Mouse (Mus musculus) brain, embryonic 14.5 days (tissue): ENCODE data around the gene Abhd8. TPM values are rescaled to one million over a fixed set of nuclear protein-coding genes. Genes with fewer than 3 reads are reported as not detected.

Experiments
- DNase-seq: peaks from one replicate; pipeline ENCODE4 v3.0.0-alpha.2; 2011; ENCODE audit warnings: low read depth
- CTCF ChIP-seq: fragments of 200-500 bp; IDR thresholded peaks from 2 replicates; pipeline ENCODE4 v1.5.1; 2012; ENCODE audit warnings: inconsistent platforms, mild to moderate bottlenecking, moderate library complexity, borderline replicate concordance; ENCODE audit not compliant: insufficient read depth, insufficient read length; ENCODE audit errors: extremely low read depth
- POLR2A ChIP-seq: fragments of 200-500 bp; IDR thresholded peaks from 2 replicates; pipeline ENCODE4 v1.6.1; 2012; ENCODE audit warnings: mild to moderate bottlenecking, inconsistent platforms, borderline replicate concordance; ENCODE audit not compliant: poor library complexity, insufficient read depth, insufficient read length, severe bottlenecking; ENCODE audit errors: extremely low read depth
- polyA plus RNA-seq: library from polyadenylated mRNA; depleted of rRNA; stranded (reverse); fragments of >200 nt; gene quantifications from 2 replicates; pipeline ENCODE4 v1.2.3, GENCODE M21; 2012

Gene Abhd8
- polyA plus RNA-seq, 1 experiment: 168 TPM

DNA sequence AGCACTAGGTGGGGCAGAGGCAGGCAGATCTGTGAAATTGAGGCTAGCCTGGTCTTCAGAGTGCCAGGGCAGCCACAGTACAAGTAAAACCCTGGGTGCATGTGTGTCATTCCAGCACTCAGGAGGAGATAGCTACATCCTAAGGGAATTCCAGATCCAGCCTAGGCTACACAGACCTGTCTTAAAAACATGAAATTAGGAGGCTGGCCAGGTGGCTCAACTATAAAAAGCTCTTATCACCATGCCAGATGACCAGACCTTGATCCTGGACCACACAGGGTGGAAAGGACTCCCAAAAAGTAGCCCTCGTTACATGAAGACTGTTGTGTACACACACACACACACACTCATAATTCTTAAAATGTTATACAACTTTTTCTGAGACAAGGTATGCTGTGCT is 4.5 kb upstream of the Abhd8 start:
- TF ChIP-seq POLR2A (no peak), CTCF (no peak)
- DNase-seq: no peak

DNA sequence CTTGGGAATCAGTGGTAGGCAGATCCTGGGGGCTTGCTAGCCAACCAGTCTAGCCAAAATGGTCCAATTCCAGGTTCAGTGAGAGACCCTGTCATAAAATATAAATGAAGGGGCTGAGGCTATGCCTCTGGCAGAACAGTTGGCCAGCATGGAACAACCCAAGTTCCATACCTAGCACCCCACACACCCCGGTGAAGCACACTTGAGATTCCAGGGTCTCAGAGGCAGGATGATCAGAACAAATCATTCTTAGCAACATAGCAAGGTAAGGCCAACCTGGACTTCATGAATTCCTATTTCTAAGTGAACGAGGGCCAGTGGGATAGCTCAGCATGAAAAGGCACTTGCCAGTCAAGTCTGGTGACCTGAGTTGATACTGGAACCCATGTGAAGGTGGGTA is 3.7 kb upstream of the Abhd8 start:
- TF ChIP-seq POLR2A (no peak), CTCF (no peak)
- no peak for DNase-seq

DNA sequence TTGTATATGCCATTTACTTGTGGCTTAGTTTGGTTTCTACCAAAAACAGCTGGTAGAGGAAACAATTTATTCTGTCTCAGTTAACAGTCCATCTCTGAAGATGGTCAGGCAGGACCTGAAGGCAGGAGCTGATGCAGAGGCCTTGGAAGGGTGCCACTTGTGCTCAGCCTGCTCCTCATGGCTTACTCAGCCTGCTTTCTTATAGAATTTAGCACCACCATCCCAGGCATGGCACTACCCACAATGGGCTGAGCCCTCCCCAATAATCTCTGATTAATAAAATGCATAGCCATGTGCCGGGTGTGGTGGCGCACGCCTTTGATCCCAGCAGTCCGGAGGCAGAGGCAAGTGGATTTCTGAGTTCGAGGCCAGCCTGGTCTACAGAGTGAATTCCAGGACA is 2.7 kb upstream of the Abhd8 start:
- TF ChIP-seq POLR2A (no peak), CTCF (no peak)
- DNase-seq: no peak

DNA sequence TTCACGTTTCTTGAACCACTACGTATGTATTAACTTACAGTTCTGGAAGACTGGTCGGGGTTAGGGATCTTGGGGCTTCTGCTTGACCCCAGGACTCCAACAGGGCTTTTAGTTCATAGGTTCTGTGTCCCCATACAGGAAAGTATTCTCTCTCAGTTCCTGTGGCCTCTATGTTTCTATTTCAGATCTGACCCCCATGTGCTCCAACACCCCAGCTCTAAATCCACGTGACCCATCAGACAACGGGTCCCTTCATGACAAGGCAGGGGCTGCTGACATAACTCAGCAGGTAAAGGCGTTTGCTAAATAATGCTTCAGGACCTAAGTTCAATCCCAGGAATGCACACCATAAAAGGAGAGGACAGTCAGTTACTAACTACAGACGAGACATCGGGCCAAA is 2.3 kb upstream of the Abhd8 start:
- TF ChIP-seq CTCF (no peak), POLR2A (no peak)

DNA sequence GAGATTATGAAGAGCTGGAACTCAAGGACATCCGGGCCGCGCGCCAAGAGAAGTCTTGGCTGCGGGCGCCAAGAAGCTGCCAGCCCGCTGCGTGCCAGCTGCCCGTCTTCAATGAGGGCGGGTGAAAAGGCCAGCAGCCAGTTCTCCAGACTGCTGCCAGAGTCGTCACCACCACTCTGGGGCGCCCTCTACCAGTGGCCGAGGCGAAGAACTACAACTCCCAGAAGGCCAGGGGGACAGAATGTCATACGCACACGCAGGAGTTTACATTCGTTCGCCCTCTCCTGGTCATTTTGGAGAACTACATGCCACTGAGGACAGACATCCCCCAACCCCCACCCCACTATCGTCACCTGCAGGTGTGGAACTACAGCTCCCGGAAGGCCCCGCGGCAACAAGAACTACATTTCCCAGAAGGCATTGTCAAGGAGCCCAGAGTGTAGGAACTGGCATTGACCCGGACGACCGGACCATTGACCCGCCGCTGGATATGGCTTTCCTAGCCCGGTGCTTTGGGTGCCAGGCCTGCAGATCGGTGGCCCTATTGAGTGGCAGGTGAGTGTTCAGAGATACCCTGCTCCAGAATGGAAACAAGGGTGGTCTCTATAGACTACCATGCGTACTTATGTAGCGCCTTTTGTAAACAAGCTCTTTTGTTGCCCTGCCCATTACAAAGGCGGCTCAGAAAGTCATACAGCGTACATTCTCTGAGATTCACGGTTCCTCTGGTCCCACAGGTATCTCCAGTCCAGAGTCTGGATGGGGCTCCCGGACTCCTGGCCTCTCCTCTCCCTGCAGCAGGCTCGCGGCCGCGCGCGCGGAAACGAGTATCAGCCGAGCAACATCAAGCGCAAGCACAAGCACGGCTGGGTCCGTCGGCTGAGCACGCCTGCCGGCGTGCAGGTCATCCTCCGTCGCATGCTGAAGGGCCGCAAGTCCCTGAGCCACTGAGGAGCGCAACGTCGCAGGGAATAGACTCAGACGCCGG is 1.4 kb upstream of the Abhd8 start, which contains the start of gene Mrpl34:
Mrpl34 (plus strand) TSS at position 447 of the 988 bp plus-strand sequence.
- DNase-seq: peak; percentile 100
- TF ChIP-seq CTCF (peak; percentile 90), POLR2A (peak; percentile 24; the same call in 1 of the 2 replicates)

More for the DNA sequence above, 2.3 kb upstream of the Abhd8 start:
- no peak for DNase-seq

DNA sequence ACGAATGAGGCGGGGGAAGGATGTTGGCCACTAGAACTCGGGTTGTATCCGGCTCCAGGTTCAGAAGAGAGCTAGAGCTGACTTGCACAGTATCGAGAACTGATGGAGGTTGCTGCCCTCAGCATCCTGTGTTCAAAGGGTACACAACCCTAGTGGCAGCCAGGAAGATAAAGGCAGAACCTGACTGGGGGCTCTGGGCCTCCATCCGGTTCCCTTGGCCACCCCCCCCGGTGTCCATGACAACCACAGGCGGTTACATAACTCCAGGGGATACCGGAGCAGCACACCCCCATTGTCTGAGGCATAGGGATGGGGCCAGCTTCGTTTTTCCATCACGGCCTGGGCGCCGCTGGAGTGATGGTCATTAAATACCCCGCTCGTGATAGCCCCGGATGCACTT is 669 bp downstream of the Abhd8 start:
- peak; percentile 57 for DNase-seq
- no peak for TF ChIP-seq POLR2A
- no peak for TF ChIP-seq CTCF

DNA sequence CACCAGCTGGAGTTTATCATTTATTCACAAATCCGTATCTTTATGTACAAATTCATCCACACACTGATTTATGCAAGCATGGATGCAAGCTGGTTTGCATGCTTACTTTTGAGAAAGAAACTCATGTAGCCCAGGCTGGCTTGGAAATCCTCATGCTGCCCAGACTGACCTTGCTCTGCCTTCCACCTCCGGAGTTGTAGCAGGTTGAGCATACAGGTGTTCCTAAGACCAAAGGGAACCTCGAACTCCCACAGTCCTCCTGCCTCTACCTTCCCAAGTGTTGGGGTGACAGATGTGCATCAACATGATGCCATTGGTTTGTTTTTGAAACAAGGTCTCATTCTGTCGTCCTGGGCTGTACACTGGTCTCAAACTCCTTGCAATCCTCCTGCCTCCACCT is 1.3 kb downstream of the Abhd8 start:
- TF ChIP-seq CTCF (no peak), POLR2A (no peak)
- no peak for DNase-seq

DNA sequence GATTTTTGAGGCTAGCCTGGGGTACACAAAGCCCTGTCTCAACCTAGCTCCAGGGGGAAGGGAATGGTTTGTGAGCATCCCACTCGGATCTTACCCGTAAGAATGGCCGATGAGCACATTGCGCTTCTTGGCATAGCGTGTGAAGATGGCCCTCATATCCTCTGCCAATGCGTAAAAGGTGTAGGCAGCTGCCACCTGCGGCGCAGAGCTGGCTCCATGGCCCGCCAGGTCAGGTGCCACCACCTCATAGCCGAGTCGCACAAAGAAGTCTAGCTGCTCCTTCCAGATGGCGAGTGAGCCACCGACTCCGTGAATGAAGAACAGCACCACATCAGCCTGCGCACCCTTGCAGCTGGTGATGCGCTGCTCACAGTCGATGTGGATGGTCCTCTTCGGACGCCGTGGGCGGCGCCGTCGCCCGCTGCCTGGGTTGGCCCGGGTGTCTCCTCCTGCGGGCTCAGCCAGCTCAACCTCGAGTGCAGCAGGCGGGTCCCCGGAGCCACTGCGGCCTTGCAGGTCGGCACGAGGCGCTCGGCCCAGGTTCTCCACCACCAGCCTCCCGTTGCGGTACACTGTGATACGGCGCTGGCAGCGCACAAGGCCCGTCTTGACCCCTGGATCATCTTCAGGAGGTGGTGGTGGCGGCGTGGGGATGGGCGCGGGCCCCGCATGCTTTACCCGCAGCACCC is 2.2 kb downstream of the Abhd8 start:
- TF ChIP-seq POLR2A (no peak), CTCF (no peak)
- DNase-seq: no peak

DNA sequence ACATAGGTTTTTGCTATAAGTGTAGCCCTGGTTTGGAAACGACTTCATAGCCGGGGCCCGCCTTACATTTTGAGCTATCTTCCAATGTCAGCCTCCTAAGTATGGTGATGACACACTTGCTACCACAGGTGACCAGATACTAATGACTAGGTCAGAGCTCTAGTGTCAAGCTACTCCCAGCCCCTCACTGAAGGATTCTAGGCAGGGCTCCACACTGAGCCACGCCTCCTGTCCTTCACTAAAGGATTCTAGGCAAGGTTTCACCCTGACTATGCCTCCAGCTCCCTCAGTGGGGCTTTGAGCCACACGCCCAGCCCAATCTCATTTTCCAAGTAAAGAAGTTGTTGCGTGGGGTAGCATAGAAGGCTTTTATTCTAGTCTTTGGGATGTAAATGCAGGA is 2.7 kb downstream of the Abhd8 start:
- no peak for TF ChIP-seq POLR2A
- TF ChIP-seq CTCF: no peak
- no peak for DNase-seq

DNA sequence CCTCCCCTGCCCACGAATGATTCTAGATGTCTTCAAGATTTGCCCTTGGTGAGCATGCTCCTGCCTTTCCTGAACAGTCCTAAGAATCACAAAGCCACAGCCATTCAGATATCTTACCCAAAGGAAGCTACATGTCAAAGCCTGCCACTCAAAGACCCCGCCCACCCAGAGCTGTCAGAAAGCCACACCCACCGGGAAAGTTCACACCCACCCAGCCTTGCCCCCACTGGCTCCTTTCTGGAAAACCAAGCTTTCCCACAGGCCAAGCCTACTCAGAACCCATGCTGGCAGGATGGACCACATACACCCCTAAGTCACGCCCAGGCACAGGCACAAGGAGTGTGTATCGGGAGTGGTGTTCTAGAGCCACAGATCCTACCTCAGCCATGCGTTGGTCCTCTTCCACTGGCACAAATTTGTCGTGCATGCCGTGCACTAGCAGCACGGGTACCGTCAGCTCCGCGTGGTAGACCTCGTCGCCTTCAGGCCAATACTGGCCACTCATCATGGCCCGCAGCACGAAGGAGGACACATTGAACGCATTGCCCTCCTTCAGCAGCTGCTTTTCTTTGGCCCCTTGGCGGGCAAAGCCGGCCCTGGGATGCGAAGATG is 5.7 kb downstream of the Abhd8 start:
- no peak for TF ChIP-seq CTCF
- no peak for TF ChIP-seq POLR2A
- no peak for DNase-seq

DNA sequence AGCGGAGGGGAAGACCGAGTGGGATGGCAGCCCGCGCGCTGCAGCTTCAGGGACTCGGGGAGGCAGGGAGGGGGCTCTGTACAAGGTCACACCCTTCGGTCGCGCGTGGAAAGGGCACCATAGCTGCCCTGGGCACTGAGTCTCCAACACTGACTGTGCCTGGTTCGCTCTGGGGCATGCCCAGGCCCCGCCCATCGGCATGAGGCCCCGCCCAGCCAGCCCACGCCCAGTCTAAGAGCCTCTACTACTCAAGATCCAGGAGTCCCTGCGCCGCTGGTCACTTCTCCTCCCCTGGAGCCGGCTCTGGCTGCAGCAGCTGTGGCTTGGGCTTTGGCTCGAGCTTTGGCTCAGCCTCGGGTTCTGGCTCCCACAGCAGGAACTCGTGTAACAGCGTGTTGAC is 6.5 kb downstream of the Abhd8 start:
- DNase-seq: no peak
- TF ChIP-seq POLR2A (no peak), CTCF (no peak)
